In the genomic region with DNA sequence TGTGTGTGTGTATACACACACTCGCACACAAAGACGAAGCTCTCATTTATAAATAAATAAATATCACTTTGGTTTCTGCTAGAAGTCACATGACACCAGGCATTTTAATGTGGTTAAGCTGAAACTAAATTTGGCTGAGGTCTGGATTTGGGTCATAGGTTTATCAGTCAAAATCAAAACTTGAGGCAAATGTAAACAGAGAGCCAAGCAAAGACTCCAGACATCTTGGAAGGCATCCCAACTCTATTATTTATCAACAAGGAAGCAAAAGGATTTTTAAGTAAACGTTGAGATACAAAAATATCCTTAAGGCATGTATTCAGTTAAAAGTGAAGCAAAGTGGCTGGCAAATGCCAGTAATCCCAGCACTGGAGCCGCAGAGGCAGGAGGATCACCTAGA, we compare ENCODE assay signal across 16 mouse cellular contexts. TPM values are rescaled to one million over a fixed set of nuclear protein-coding genes. Genes with fewer than 3 reads are reported as not detected.
DNase-seq lines count a peak whose midpoint lies in the region; ATAC-seq and TF ChIP-seq lines count a peak whose summit lies in the region.
"Had no signal": no experiment of that assay in that cellular context is flagged by ENCODE, and none has a peak within 500 bp of the region (broad histone marks: within the 10 kb centered on the region; RNA-seq: fewer than 3 reads in every experiment).

No protein-coding gene starts in this region.

- no peaks in the 10 kb centered on the region for H3K27me3 ChIP-seq in heart, postnatal 0 days (ENCODE audit: control insufficient read depth, insufficient read depth, low read length)
- H3K27me3 ChIP-seq in midbrain, embryonic 14.5 days (ENCODE audit: control insufficient read depth, insufficient read depth, low read length): no peaks in the 10 kb centered on the region
- H3K27me3 ChIP-seq in midbrain, embryonic 15.5 days (replicated peaks): no peaks in the 10 kb centered on the region
- no peaks in the 10 kb centered on the region for H3K27me3 ChIP-seq in neural tube, embryonic 15.5 days (replicated peaks)
- H3K27me3 ChIP-seq: CH12.LX; forebrain, embryonic 15.5 days had no signal

- peaks cover 9% of the 10 kb centered on the region; the same call in 1 of the 2 replicates for H3K4me1 ChIP-seq in heart, postnatal 0 days (ENCODE audit: control insufficient read depth, insufficient read depth)
- H3K4me1 ChIP-seq in midbrain, embryonic 14.5 days (ENCODE audit: control insufficient read depth, insufficient read depth, low read length): peaks cover 10% of the 10 kb centered on the region; the same call in 1 of the 2 replicates
- H3K4me1 ChIP-seq in midbrain, embryonic 15.5 days: peaks cover 18% of the 10 kb centered on the region
- peaks cover 23% of the 10 kb centered on the region for H3K4me1 ChIP-seq in neural tube, embryonic 15.5 days

- no peak overlapping the region for H3K4me3 ChIP-seq in heart, postnatal 0 days (ENCODE audit: low read depth, low read length)
- H3K4me3 ChIP-seq in layer of hippocampus, adult 2 months: no peak overlapping the region
- no peak overlapping the region for H3K4me3 ChIP-seq in midbrain, embryonic 14.5 days (replicated peaks; ENCODE audit: low read depth, low read length)
- no peak overlapping the region for H3K4me3 ChIP-seq in midbrain, embryonic 15.5 days
- no peak overlapping the region for H3K4me3 ChIP-seq in neural tube, embryonic 15.5 days (replicated peaks)

- TF ChIP-seq CTCF in heart, postnatal 0 days (IDR thresholded peaks at IDR 0.05; ENCODE audit: low read depth): no peak
- no peak for TF ChIP-seq CTCF in layer of hippocampus, adult 2 months (conservative IDR thresholded peaks at IDR 0.05)

- peaks cover 9% of the 10 kb centered on the region for H3K36me3 ChIP-seq in heart, postnatal 0 days (replicated peaks; ENCODE audit: control insufficient read depth, insufficient read depth, low read length)
- peaks cover 16% of the 10 kb centered on the region for H3K36me3 ChIP-seq in midbrain, embryonic 14.5 days (ENCODE audit: control insufficient read depth, insufficient read depth, low read length)
- peaks cover 5% of the 10 kb centered on the region for H3K36me3 ChIP-seq in midbrain, embryonic 15.5 days (replicated peaks)
- H3K36me3 ChIP-seq in neural tube, embryonic 15.5 days: peaks cover 22% of the 10 kb centered on the region

- ATAC-seq in heart, postnatal 0 days (ENCODE audit: insufficient read depth, low read depth): no peak
- ATAC-seq in midbrain, embryonic 14.5 days (ENCODE audit: low FRiP score, low TSS enrichment): no peak
- ATAC-seq in midbrain, embryonic 15.5 days (replicated peaks): no peak
- ATAC-seq in neural tube, embryonic 15.5 days (ENCODE audit: low FRiP score): no peak
- ATAC-seq: forebrain, embryonic 15.5 days had no signal

- no peak overlapping the region for H3K9ac ChIP-seq in heart, postnatal 0 days (replicated peaks; ENCODE audit: low read depth, low read length)
- H3K9ac ChIP-seq in midbrain, embryonic 14.5 days (replicated peaks; ENCODE audit: low read length): no peak overlapping the region
- H3K9ac ChIP-seq in midbrain, embryonic 15.5 days: no peak overlapping the region
- no peak overlapping the region for H3K9ac ChIP-seq in neural tube, embryonic 15.5 days (replicated peaks)
- H3K9ac ChIP-seq: limb, embryonic 12.5 days had no signal

- H3K4me2 ChIP-seq in heart, postnatal 0 days (ENCODE audit: low read depth, low read length): peak overlapping the region; percentile 90; the same call in 1 of the 2 replicates
- peak overlapping the region; percentile 76; the same call in 1 of the 2 replicates for H3K4me2 ChIP-seq in midbrain, embryonic 14.5 days (ENCODE audit: low read length)
- no peak overlapping the region for H3K4me2 ChIP-seq in midbrain, embryonic 15.5 days
- H3K4me2 ChIP-seq in neural tube, embryonic 15.5 days: peak overlapping the region; percentile 74

- no peak overlapping the region for H3K27ac ChIP-seq in heart, postnatal 0 days (ENCODE audit: low read depth)
- peak overlapping the region; percentile 99 for H3K27ac ChIP-seq in layer of hippocampus, adult 2 months
- no peak overlapping the region for H3K27ac ChIP-seq in midbrain, embryonic 14.5 days (replicated peaks; ENCODE audit: low read depth, low read length)
- no peak overlapping the region for H3K27ac ChIP-seq in midbrain, embryonic 15.5 days
- no peak overlapping the region for H3K27ac ChIP-seq in neural tube, embryonic 15.5 days (replicated peaks)
- H3K27ac ChIP-seq: forebrain, embryonic 15.5 days; limb, embryonic 12.5 days had no signal

- no peaks in the 10 kb centered on the region for H3K9me3 ChIP-seq in heart, postnatal 0 days (replicated peaks; ENCODE audit: control insufficient read depth, low read length)
- no peaks in the 10 kb centered on the region for H3K9me3 ChIP-seq in midbrain, embryonic 14.5 days (ENCODE audit: control insufficient read depth, low read length)
- H3K9me3 ChIP-seq in midbrain, embryonic 15.5 days: no peaks in the 10 kb centered on the region
- no peaks in the 10 kb centered on the region for H3K9me3 ChIP-seq in neural tube, embryonic 15.5 days (replicated peaks)
- H3K9me3 ChIP-seq: forebrain, embryonic 15.5 days; limb, embryonic 12.5 days had no signal

- DNase-seq in heart, postnatal 0 days (ENCODE audit: low spot score): no peak
- no peak for DNase-seq in heart, adult 8-10 months (ENCODE audit: low spot score)
- DNase-seq in layer of hippocampus, adult 2 months (ENCODE audit: low spot score in 2 of 2): no peak
- DNase-seq in layer of hippocampus, postnatal 14 days (ENCODE audit: low spot score in 2 of 2): no peak
- no peak for DNase-seq in midbrain, embryonic 14.5 days
- no peak for DNase-seq in adrenal gland, postnatal 36 days
- DNase-seq: cerebellum, adult 18-20 months; heart, postnatal 4 days; right cerebral cortex, postnatal 14 days; thymus, postnatal 4 days had no signal

- WGBS in heart, postnatal 0 days: 81% methylated on average over 4 of the region's 4 CpGs
- WGBS in midbrain, embryonic 14.5 days: 95% methylated on average over 4 of the region's 4 CpGs
- WGBS in midbrain, embryonic 15.5 days: 93% methylated on average over 4 of the region's 4 CpGs
- WGBS in neural tube, embryonic 15.5 days: 95% methylated on average over 4 of the region's 4 CpGs

- TF ChIP-seq EP300 in heart, postnatal 0 days (IDR thresholded peaks at IDR 0.05; ENCODE audit: low read depth): no peak

RNA-seq across cellular contexts. Expression of gene Tmem136, which starts 1.5 kb away (rescaled TPM):
- 5.5 and 7.5 TPM in 2 replicates for total RNA-seq in heart, postnatal 0 days (2014; rRNA removed; ENCODE audit: low replicate concordance)
- 8.0 and 8.1 TPM in 2 replicates for polyA plus RNA-seq in heart, postnatal 0 days (2015; fragmentation: Nextera tagmentation; extraction: Ambion mirVana)
- 1 to 10 TPM; 3.9 to 7.5 (median 6.6) TPM for total RNA-seq in heart, adult 8-10 months (2022)
- 10 to 100 TPM; 23.5 to 25.5 TPM for total RNA-seq in layer of hippocampus, adult 2 months (2021)
- 10 to 100 TPM; 19.9 TPM for total RNA-seq in layer of hippocampus, postnatal 14 days (2021)
- polyA plus RNA-seq in midbrain, embryonic 14.5 days (2014; fragmentation: Nextera tagmentation; extraction: Ambion mirVana): 9.8 and 11.6 TPM in 2 replicates
- 10.5 and 13.0 TPM in 2 replicates for polyA plus RNA-seq in midbrain, embryonic 15.5 days (2015; fragmentation: Nextera tagmentation; extraction: Ambion mirVana)
- polyA plus RNA-seq in neural tube, embryonic 15.5 days (2015; fragmentation: Nextera tagmentation; extraction: Ambion mirVana): 9.3 and 11.0 TPM in 2 replicates
- total RNA-seq in adrenal gland, postnatal 36 days (2021): 1 to 10 TPM; 4.8 to 8.7 TPM
- total RNA-seq: megakaryocyte progenitor cell, adult 5-6 weeks had no signal

RNA-seq across cellular contexts. Expression of gene Arhgef12, which starts 7.8 kb away (rescaled TPM):
- 57.3 and 63.5 TPM in 2 replicates for total RNA-seq in heart, postnatal 0 days (2014; rRNA removed; ENCODE audit: low replicate concordance)
- polyA plus RNA-seq in heart, postnatal 0 days (2015; fragmentation: Nextera tagmentation; extraction: Ambion mirVana): 9.3 and 10.3 TPM in 2 replicates
- 100 to 1,000 TPM; 132 to 160 (median 141) TPM for total RNA-seq in heart, adult 8-10 months (2022)
- total RNA-seq in layer of hippocampus, adult 2 months (2021): 100 to 1,000 TPM; 146 to 162 TPM
- 100 to 1,000 TPM; 151 to 163 TPM for total RNA-seq in layer of hippocampus, postnatal 14 days (2021)
- 34.8 and 38.6 TPM in 2 replicates for polyA plus RNA-seq in midbrain, embryonic 14.5 days (2014; fragmentation: Nextera tagmentation; extraction: Ambion mirVana)
- 24.8 and 29.1 TPM in 2 replicates for polyA plus RNA-seq in midbrain, embryonic 15.5 days (2015; fragmentation: Nextera tagmentation; extraction: Ambion mirVana)
- polyA plus RNA-seq in neural tube, embryonic 15.5 days (2015; fragmentation: Nextera tagmentation; extraction: Ambion mirVana): 19.9 and 23.2 TPM in 2 replicates
- 100 to 1,000 TPM; 122 to 142 TPM for total RNA-seq in adrenal gland, postnatal 36 days (2021)
